Mouse (Mus musculus) lung, postnatal 0 days (tissue): ENCODE measurements around the gene Nup214. TPM values are rescaled to one million over a fixed set of nuclear protein-coding genes. Genes with fewer than 3 reads are reported as not detected.

Source experiments
- ATAC-seq: fragments of 200-750 bp; cut with Nextera tagmentation; 2 replicates; pipeline ENCODE4 v1.8.0; 2017; ENCODE audit warnings: moderate library complexity
- DNase-seq: peaks from one replicate; pipeline ENCODE4 v3.0.0-alpha.2; 2016; ENCODE audit warnings: low spot score
- H3K27ac ChIP-seq: fragments of 300-500 bp; sonication (generic); 2 replicates; pipeline ENCODE4 v1.5.1; 2014; ENCODE audit warnings: antibody characterized with exemption, mild to moderate bottlenecking, low read length, mixed read lengths
- H3K27me3 ChIP-seq: fragments of 300-500 bp; sonication (generic); replicated peaks from 2 replicates; pipeline ENCODE4 v1.6.1; 2014; ENCODE audit warnings: low read length, mixed read lengths; ENCODE audit not compliant: insufficient read depth
- H3K36me3 ChIP-seq: fragments of 300-500 bp; sonication (generic); 2 replicates; pipeline ENCODE4 v1.6.1; 2014; ENCODE audit warnings: low read length, mixed read lengths; ENCODE audit not compliant: insufficient read depth
- H3K4me1 ChIP-seq: fragments of 300-500 bp; sonication (generic); 2 replicates; pipeline ENCODE4 v1.6.1; 2014; ENCODE audit warnings: antibody characterized with exemption, low read depth, low read length, mixed read lengths; ENCODE audit not compliant: insufficient read depth
- H3K4me2 ChIP-seq: fragments of 300-500 bp; sonication (generic); replicated peaks from 2 replicates; pipeline ENCODE4 v1.6.1; 2014; ENCODE audit warnings: low read depth, mild to moderate bottlenecking, low read length, moderate library complexity, mixed read lengths
- H3K4me3 ChIP-seq: fragments of 300-500 bp; sonication (generic); 2 replicates; pipeline ENCODE4 v1.5.1; 2014; ENCODE audit warnings: low read depth, low read length
- H3K9ac ChIP-seq: fragments of 300-500 bp; sonication (generic); replicated peaks from 2 replicates; pipeline ENCODE4 v1.6.1; 2014; ENCODE audit warnings: low read depth, mild to moderate bottlenecking
- H3K9me3 ChIP-seq: fragments of 300-500 bp; sonication (generic); 2 replicates; pipeline ENCODE4 v1.6.1; 2016; ENCODE audit warnings: low read length, mixed read lengths
- CTCF ChIP-seq: IDR thresholded peaks from 2 replicates; pipeline ENCODE4 v1.5.1; 2016; ENCODE audit warnings: antibody characterized with exemption, mild to moderate bottlenecking
- EP300 ChIP-seq: IDR thresholded peaks from 2 replicates; pipeline ENCODE4 v1.6.1; 2016; ENCODE audit warnings: antibody characterized with exemption, mild to moderate bottlenecking, control low read depth
- WGBS: fragments of 180-500 bp; shearing (Covaris S2); extraction: QIAGEN DNeasy Blood & Tissue Kit; methylation state at CpG from one replicate; pipeline ENCODE4 v1.1.7; 2014; 5-methylcytosine and 5-hydroxymethylcytosine counted together
- polyA plus RNA-seq: library from polyadenylated mRNA; unstranded; fragments of >200 nt; fragmentation: Nextera tagmentation; extraction: Ambion mirVana; gene quantifications from 2 replicates; pipeline ENCODE4 v1.2.1, GENCODE M21; 2015

Nup214 gene
- polyA plus RNA-seq, 1 experiment from 2014 or later = 57.1 TPM

- H3K4me1 ChIP-seq = no peaks in the 10 kb centered on the region
- no peak overlapping the region for H3K4me3 ChIP-seq
- H3K9ac ChIP-seq = no peak overlapping the region
- WGBS = 55% methylated on average over 31 of the region's 31 CpGs
- no peaks in the 10 kb centered on the region for H3K9me3 ChIP-seq
- no peak for TF ChIP-seq CTCF
- TF ChIP-seq EP300 = no peak
- H3K4me2 ChIP-seq = no peak overlapping the region
- no peak overlapping the region for H3K27ac ChIP-seq
- DNase-seq (peak; percentile 23), ATAC-seq (no peak)
- no peaks in the 10 kb centered on the region for H3K36me3 ChIP-seq
- H3K27me3 ChIP-seq = no peaks in the 10 kb centered on the region
Measured at GRCm38 (mm10) chr2:32068811-32069607, 94.8 kb downstream of the Nup214 start.

GRCm38 (mm10) chr2:32070747-32071146, 96.5 kb downstream of the Nup214 start:
- Histone ChIP-seq H3K36me3 (no peaks in the 10 kb centered on the region), H3K27ac (no peak overlapping the region), H3K9ac (no peak overlapping the region), H3K4me1 (no peaks in the 10 kb centered on the region), H3K9me3 (no peaks in the 10 kb centered on the region), H3K27me3 (no peaks in the 10 kb centered on the region), H3K4me2 (no peak overlapping the region), H3K4me3 (no peak overlapping the region)
- ATAC-seq (no peak), DNase-seq (no peak)
- 88% methylated on average over 10 of the region's 10 CpGs for WGBS
- TF ChIP-seq EP300 = no peak
- TF ChIP-seq CTCF = no peak

GRCm38 (mm10) chr2:32074404-32074803, 100.2 kb downstream of the Nup214 start:
- Histone ChIP-seq H3K9me3 (no peaks in the 10 kb centered on the region), H3K27me3 (no peaks in the 10 kb centered on the region), H3K27ac (no peak overlapping the region), H3K4me3 (no peak overlapping the region), H3K9ac (no peak overlapping the region), H3K4me2 (no peak overlapping the region), H3K36me3 (no peaks in the 10 kb centered on the region), H3K4me1 (no peaks in the 10 kb centered on the region)
- ATAC-seq = no peak
- DNase-seq = no peak
- no peak for TF ChIP-seq EP300
- no peak for TF ChIP-seq CTCF
- WGBS = 55% methylated on average over 8 of the region's 8 CpGs

- Histone ChIP-seq H3K4me3 (no peak overlapping the region), H3K9ac (no peak overlapping the region), H3K27ac (no peak overlapping the region), H3K36me3 (no peaks in the 10 kb centered on the region), H3K9me3 (no peaks in the 10 kb centered on the region), H3K4me1 (no peaks in the 10 kb centered on the region), H3K4me2 (no peak overlapping the region), H3K27me3 (no peaks in the 10 kb centered on the region)
- DNase-seq (no peak), ATAC-seq (no peak)
- TF ChIP-seq CTCF (no peak), EP300 (no peak)
- WGBS = 64% methylated on average over 7 of the region's 7 CpGs
Measured at GRCm38 (mm10) chr2:32075368-32075767, 101.1 kb downstream of the Nup214 start.

- Histone ChIP-seq H3K9ac (no peak overlapping the region), H3K27ac (peak overlapping the region; percentile 68), H3K36me3 (no peaks in the 10 kb centered on the region), H3K27me3 (peaks cover 9% of the 10 kb centered on the region; the same call in 1 of the 2 replicates), H3K4me2 (0 out of 2 replicates have a peak overlapping the region, but pooled peaks have one; percentile 8), H3K4me1 (no peaks in the 10 kb centered on the region), H3K9me3 (no peaks in the 10 kb centered on the region), H3K4me3 (no peak overlapping the region)
- ATAC-seq (peak; percentile 29; the same call in 1 of the 2 replicates), DNase-seq (no peak)
- no peak for TF ChIP-seq EP300
- 59% methylated on average over 10 of the region's 10 CpGs for WGBS
Measured at GRCm38 (mm10) chr2:32077744-32078143, 103.5 kb downstream of the Nup214 start.

- no peaks in the 10 kb centered on the region for H3K36me3 ChIP-seq
- ATAC-seq (peak; percentile 77), DNase-seq (peak; percentile 62)
- TF ChIP-seq CTCF (no peak; the same call in 1 of the 2 replicates), EP300 (peak; percentile 52; the same call in 1 of the 2 replicates)
- H3K9ac ChIP-seq = no peak overlapping the region
- H3K9me3 ChIP-seq = no peaks in the 10 kb centered on the region
- H3K4me3 ChIP-seq = no peak overlapping the region
- no peak overlapping the region for H3K4me2 ChIP-seq
- no peaks in the 10 kb centered on the region for H3K4me1 ChIP-seq
- peak overlapping the region; percentile 68 for H3K27ac ChIP-seq
- WGBS = 41% methylated on average over 8 of the region's 8 CpGs
- peaks cover 16% of the 10 kb centered on the region for H3K27me3 ChIP-seq
Measured at GRCm38 (mm10) chr2:32078522-32078921, 104.3 kb downstream of the Nup214 start.
